Mouse (Mus musculus): Measurements from ENCODE around the gene Glyat.

GRCm38 (mm10) chr19:12684638-12685037 lies 51.5 kb downstream of the Glyat start:
- TF ChIP-seq CTCF (IDR thresholded peaks at IDR 0.05; ENCODE audit: insufficient read depth, low read depth, low read length) (no peak), POLR2A (IDR thresholded peaks at IDR 0.05; ENCODE audit: insufficient read depth, low read depth, low read length) (no peak)

Data from olfactory bulb, adult 2 months (tissue).